In the genomic region with DNA sequence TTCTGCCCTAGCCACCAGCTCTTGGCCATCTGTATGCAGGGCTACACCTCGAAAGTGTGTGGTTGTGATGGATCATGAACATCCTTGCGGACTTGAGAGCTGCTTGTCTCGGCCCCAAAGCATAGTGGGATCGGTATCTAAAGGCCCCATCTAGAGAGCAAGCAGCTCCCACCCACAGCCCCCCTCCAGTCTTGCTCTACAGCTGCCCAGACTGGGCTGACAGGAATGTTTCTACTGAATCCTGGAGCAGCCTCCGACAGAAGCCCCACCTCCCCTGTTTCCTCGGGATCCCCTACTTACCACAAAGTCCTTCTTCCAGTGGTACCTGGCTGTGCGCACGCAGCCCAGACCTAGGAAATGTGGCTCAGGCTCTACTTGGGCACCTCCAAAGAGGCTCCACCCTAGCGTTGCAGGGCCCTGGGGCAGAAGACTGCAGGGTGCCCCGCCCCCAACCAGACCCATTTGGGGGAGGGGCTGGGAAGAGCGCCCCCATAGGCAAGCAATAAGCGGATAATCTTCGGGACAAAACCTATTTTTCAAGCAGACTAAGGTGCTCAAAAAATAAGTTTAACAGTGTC, we compare ENCODE assay signal across 8 mouse cellular contexts. TPM values are rescaled to one million over a fixed set of nuclear protein-coding genes. Genes with fewer than 3 reads are reported as not detected.
DNase-seq lines count a peak whose midpoint lies in the region; ATAC-seq and TF ChIP-seq lines count a peak whose summit lies in the region.

A gene (minus strand): TSS at position 428 of the 578 bp plus-strand sequence.

- TF ChIP-seq CTCF in E14TG2a.4 (conservative IDR thresholded peaks at IDR 0.05; ENCODE audit: low read length), result peak; percentile 23

- peak within 1 kb of the TSS; percentile 21; the same call in 1 of the 2 replicates for H3K9ac ChIP-seq in heart, embryonic 14.5 days (ENCODE audit: low read length)
- H3K9ac ChIP-seq in embryonic facial prominence, embryonic 11.5 days (replicated peaks; ENCODE audit: low read length), result no peak within 1 kb of the TSS; the same call in 1 of the 2 replicates
- H3K9ac ChIP-seq in limb, embryonic 12.5 days (replicated peaks), result no peak within 1 kb of the TSS

- DNase-seq in heart, postnatal 10 days, result no peak
- DNase-seq in embryonic facial prominence, embryonic 11.5 days (ENCODE audit: low spot score), result peak; percentile 45
- DNase-seq in frontal cortex, postnatal 14 days (ENCODE audit: low spot score in 2 of 2), result no peak
- DNase-seq in B cell, adult 2 months, result no peak

- H3K36me3 ChIP-seq in heart, embryonic 14.5 days (ENCODE audit: control insufficient read depth, insufficient read depth, low read length), result no peaks in the 10 kb centered on the region
- no peaks in the 10 kb centered on the region; the same call in 1 of the 2 replicates for H3K36me3 ChIP-seq in E14TG2a.4 (ENCODE audit: insufficient read depth, low read length)
- H3K36me3 ChIP-seq in embryonic facial prominence, embryonic 11.5 days (replicated peaks; ENCODE audit: control insufficient read depth, insufficient read depth, low read depth, low read length), result no peaks in the 10 kb centered on the region
- no peaks in the 10 kb centered on the region for H3K36me3 ChIP-seq in limb, embryonic 12.5 days

- H3K4me3 ChIP-seq in heart, embryonic 14.5 days (ENCODE audit: control insufficient read depth in 1 of 2, insufficient read depth in 1 of 2, low read depth in 1 of 2, low read length in 2 of 2), result peak within 1 kb of the TSS; percentile 14 to 23; a peak in 2 of 4 replicates
- peak within 1 kb of the TSS; percentile 51; the same call in 1 of the 2 replicates for H3K4me3 ChIP-seq in E14TG2a.4 (replicated peaks; ENCODE audit: low read length)
- no peak within 1 kb of the TSS for H3K4me3 ChIP-seq in embryonic facial prominence, embryonic 11.5 days (ENCODE audit: low read depth, low read length)
- peak within 1 kb of the TSS; percentile 19; the same call in 1 of the 2 replicates for H3K4me3 ChIP-seq in limb, embryonic 12.5 days (replicated peaks)

- no peak for ATAC-seq in heart, embryonic 14.5 days (ENCODE audit: insufficient number of reproducible peaks, insufficient read depth, low FRiP score, low read depth)
- 0 out of 2 replicates have a peak, but pooled peaks have one; percentile 42 for ATAC-seq in embryonic facial prominence, embryonic 11.5 days (replicated peaks; ENCODE audit: insufficient number of reproducible peaks, low FRiP score, low TSS enrichment, low read depth)
- ATAC-seq in limb, embryonic 12.5 days (ENCODE audit: insufficient number of reproducible peaks, insufficient read depth, low FRiP score, low TSS enrichment, low read depth), result no peak; the same call in 1 of the 2 replicates
- ATAC-seq in erythroid progenitor cell, adult 5-6 weeks (replicated peaks; ENCODE audit: low FRiP score, poor library complexity, severe bottlenecking), result no peak

- H3K4me2 ChIP-seq in heart, embryonic 14.5 days (ENCODE audit: low read length), result peak within 1 kb of the TSS; percentile 50
- H3K4me2 ChIP-seq in embryonic facial prominence, embryonic 11.5 days (ENCODE audit: low read depth, low read length), result peak within 1 kb of the TSS; percentile 19; the same call in 1 of the 2 replicates
- peak within 1 kb of the TSS; percentile 49 for H3K4me2 ChIP-seq in limb, embryonic 12.5 days

- peak within 1 kb of the TSS; percentile 14 to 38 for H3K27ac ChIP-seq in heart, embryonic 14.5 days (replicated peaks in 1 of 2; ENCODE audit: control insufficient read depth in 1 of 2, insufficient read depth in 1 of 2, low read depth in 2 of 2, low read length in 2 of 2)
- no peak within 1 kb of the TSS for H3K27ac ChIP-seq in embryonic facial prominence, embryonic 11.5 days (replicated peaks; ENCODE audit: low read depth, low read length)
- H3K27ac ChIP-seq in limb, embryonic 12.5 days, result peak within 1 kb of the TSS; percentile 5; the same call in 1 of the 2 replicates

- H3K27me3 ChIP-seq in heart, embryonic 14.5 days (ENCODE audit: control insufficient read depth, insufficient read depth, low read length), result no peaks in the 10 kb centered on the region
- H3K27me3 ChIP-seq in E14TG2a.4 (ENCODE audit: insufficient read depth, low read length), result no peaks in the 10 kb centered on the region
- no peaks in the 10 kb centered on the region for H3K27me3 ChIP-seq in embryonic facial prominence, embryonic 11.5 days (ENCODE audit: control insufficient read depth, insufficient read depth, low read length)
- no peaks in the 10 kb centered on the region for H3K27me3 ChIP-seq in limb, embryonic 12.5 days

- peaks cover 24 to 25% of the 10 kb centered on the region in 2 experiments for H3K4me1 ChIP-seq in heart, embryonic 14.5 days (ENCODE audit: control insufficient read depth in 2 of 2, insufficient read depth in 2 of 2, low read length in 2 of 2)
- peaks cover 40% of the 10 kb centered on the region for H3K4me1 ChIP-seq in E14TG2a.4 (replicated peaks; ENCODE audit: low read depth, low read length)
- no peaks in the 10 kb centered on the region; the same call in 1 of the 2 replicates for H3K4me1 ChIP-seq in embryonic facial prominence, embryonic 11.5 days (ENCODE audit: control insufficient read depth, insufficient read depth, low read length)
- peaks cover 24% of the 10 kb centered on the region for H3K4me1 ChIP-seq in limb, embryonic 12.5 days (replicated peaks)

- intact Hi-C loops in heart, postnatal 10 days (cut with DNase I), result no loop called here

- 36% methylated on average over 13 of the region's 13 CpGs for WGBS in heart, embryonic 14.5 days
- WGBS in embryonic facial prominence, embryonic 11.5 days, result 27% methylated on average over 13 of the region's 13 CpGs
- WGBS in limb, embryonic 12.5 days, result 28% methylated on average over 13 of the region's 13 CpGs

- H3K9me3 ChIP-seq in heart, embryonic 14.5 days (ENCODE audit: control insufficient read depth, low read length), result no peaks in the 10 kb centered on the region
- no peaks in the 10 kb centered on the region for H3K9me3 ChIP-seq in E14TG2a.4 (ENCODE audit: low read length)
- no peaks in the 10 kb centered on the region for H3K9me3 ChIP-seq in embryonic facial prominence, embryonic 11.5 days (replicated peaks; ENCODE audit: control insufficient read depth, low read length)
- H3K9me3 ChIP-seq in limb, embryonic 12.5 days, result no peaks in the 10 kb centered on the region

RNA-seq across cellular contexts. Expression of the gene that starts here (rescaled TPM):
- 4.3 and 6.0 TPM in 2 replicates for polyA plus RNA-seq in heart, embryonic 14.5 days (2014; fragmentation: Nextera tagmentation; extraction: Ambion mirVana)
- total RNA-seq in heart, postnatal 10 days (2021), result 1 to 10 TPM; 1.3 to 2.3 TPM
- 8.4 and 10.2 TPM in 2 replicates for polyA plus RNA-seq in embryonic facial prominence, embryonic 11.5 days (2014; fragmentation: Nextera tagmentation; extraction: Ambion mirVana)
- polyA plus RNA-seq in limb, embryonic 12.5 days (2016; fragmentation: Nextera tagmentation; extraction: Ambion mirVana), result 15.9 and 16.0 TPM in 2 replicates
- not detected in 2 replicates for total RNA-seq in erythroid progenitor cell, adult 5-6 weeks (2015; ENCODE audit: low replicate concordance)
- not detected in 2 replicates for total RNA-seq in erythroid progenitor cell, adult 5-6 weeks (2017; ENCODE audit: low replicate concordance)
